ENCODE assay signal across 8 mouse cellular contexts in the genomic region with DNA sequence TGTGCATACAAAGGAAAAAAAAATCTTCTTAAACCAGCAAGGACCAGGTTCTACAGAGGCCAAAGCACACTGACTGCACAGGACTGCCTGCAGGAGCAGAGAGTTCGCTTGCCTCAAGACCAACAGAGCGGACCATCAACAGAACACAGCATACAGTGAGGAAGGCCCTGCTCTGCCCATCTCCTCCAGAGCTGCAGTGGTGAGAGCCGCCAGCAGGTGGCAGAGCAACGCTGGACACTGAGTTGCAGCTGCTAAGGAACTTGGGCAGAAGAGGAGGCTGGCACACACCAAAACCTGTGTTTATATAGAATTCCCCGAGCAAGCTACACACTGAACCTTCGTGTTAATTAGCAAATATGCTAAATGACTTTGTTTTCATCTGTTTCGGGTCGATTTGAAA. TPM values are rescaled to one million over a fixed set of nuclear protein-coding genes. Genes with fewer than 3 reads are reported as not detected.
DNase-seq lines count a peak whose midpoint lies in the region; ATAC-seq and TF ChIP-seq lines count a peak whose summit lies in the region.

No protein-coding gene starts in this region.

- no peak overlapping the region for H3K9ac ChIP-seq in heart, adult 2 months (ENCODE audit: low read depth, low read length)
- no peak overlapping the region for H3K9ac ChIP-seq in kidney, embryonic 15.5 days
- no peak overlapping the region for H3K9ac ChIP-seq in limb, embryonic 13.5 days

- WGBS in embryonic facial prominence, embryonic 10.5 days = 30% methylated on average over 8 of the region's 8 CpGs
- WGBS in heart, adult 2 months = 27% methylated on average over 8 of the region's 8 CpGs
- WGBS in kidney, embryonic 15.5 days = 21% methylated on average over 8 of the region's 8 CpGs
- WGBS in limb, embryonic 13.5 days = 27% methylated on average over 8 of the region's 8 CpGs

- TF ChIP-seq POLR2A in heart, adult 2 months (IDR thresholded peaks at IDR 0.05; ENCODE audit: insufficient read depth, low read depth, low read length) = no peak

- peak; percentile 59; the same call in 1 of the 2 replicates for TF ChIP-seq EP300 in heart, adult 2 months (IDR thresholded peaks at IDR 0.05; ENCODE audit: insufficient read depth, low read depth, low read length)

- ATAC-seq in kidney, embryonic 15.5 days (replicated peaks; ENCODE audit: low FRiP score) = peak; percentile 55
- ATAC-seq in limb, embryonic 13.5 days (ENCODE audit: low FRiP score, low read depth) = peak; percentile 77
- peak; percentile 76; the same call in 1 of the 2 replicates for ATAC-seq in monocyte, adult 5-6 weeks (replicated peaks; ENCODE audit: insufficient number of reproducible peaks, low FRiP score, low TSS enrichment, poor library complexity, severe bottlenecking)

- no peak overlapping the region for H3K27ac ChIP-seq in embryonic facial prominence, embryonic 10.5 days (replicated peaks)
- no peak overlapping the region for H3K27ac ChIP-seq in heart, adult 2 months
- H3K27ac ChIP-seq in kidney, embryonic 15.5 days = no peak overlapping the region
- no peak overlapping the region for H3K27ac ChIP-seq in limb, embryonic 13.5 days

- TF ChIP-seq CTCF in heart, adult 2 months (IDR thresholded peaks at IDR 0.05) = 0 out of 2 replicates have a peak, but pooled peaks have one; percentile 100

- H3K9me3 ChIP-seq in embryonic facial prominence, embryonic 10.5 days = no peaks in the 10 kb centered on the region
- H3K9me3 ChIP-seq in kidney, embryonic 15.5 days (replicated peaks) = no peaks in the 10 kb centered on the region
- no peaks in the 10 kb centered on the region for H3K9me3 ChIP-seq in limb, embryonic 13.5 days

- no peaks in the 10 kb centered on the region for H3K4me1 ChIP-seq in embryonic facial prominence, embryonic 10.5 days
- H3K4me1 ChIP-seq in heart, adult 2 months (ENCODE audit: control insufficient read depth, insufficient read depth, low read length) = no peaks in the 10 kb centered on the region
- H3K4me1 ChIP-seq in kidney, embryonic 15.5 days = peaks cover 6% of the 10 kb centered on the region; the same call in 1 of the 2 replicates
- peaks cover 5% of the 10 kb centered on the region; the same call in 1 of the 2 replicates for H3K4me1 ChIP-seq in limb, embryonic 13.5 days

- H3K36me3 ChIP-seq in embryonic facial prominence, embryonic 10.5 days (replicated peaks) = peaks cover 75% of the 10 kb centered on the region
- no peaks in the 10 kb centered on the region for H3K36me3 ChIP-seq in heart, adult 2 months (ENCODE audit: control insufficient read depth, insufficient read depth, low read length)
- peaks cover 83% of the 10 kb centered on the region for H3K36me3 ChIP-seq in kidney, embryonic 15.5 days
- peaks cover 75% of the 10 kb centered on the region for H3K36me3 ChIP-seq in limb, embryonic 13.5 days

- H3K27me3 ChIP-seq in embryonic facial prominence, embryonic 10.5 days (replicated peaks; ENCODE audit: low read depth, poor library complexity, severe bottlenecking) = no peaks in the 10 kb centered on the region
- H3K27me3 ChIP-seq in heart, adult 2 months (ENCODE audit: control insufficient read depth, insufficient read depth, low read length) = no peaks in the 10 kb centered on the region
- H3K27me3 ChIP-seq in kidney, embryonic 15.5 days = no peaks in the 10 kb centered on the region
- H3K27me3 ChIP-seq in limb, embryonic 13.5 days = no peaks in the 10 kb centered on the region

- no peak overlapping the region for H3K4me3 ChIP-seq in embryonic facial prominence, embryonic 10.5 days
- H3K4me3 ChIP-seq in heart, adult 2 months = no peak overlapping the region
- H3K4me3 ChIP-seq in kidney, embryonic 15.5 days (replicated peaks) = no peak overlapping the region
- no peak overlapping the region for H3K4me3 ChIP-seq in limb, embryonic 13.5 days

- peak; percentile 66 for DNase-seq in A20 (ENCODE audit: low read depth, low spot score)
- DNase-seq in adrenal gland, postnatal 14 days = peak; percentile 89
- peak; percentile 83 for DNase-seq in embryonic facial prominence, embryonic 10.5 days (ENCODE audit: low spot score)
- DNase-seq in heart, adult 2 months = peak; percentile 77 to 91
- peak; percentile 50 to 74 for DNase-seq in spleen, postnatal 14 days (ENCODE audit: low spot score in 2 of 2)

- no peak overlapping the region for H3K4me2 ChIP-seq in kidney, embryonic 15.5 days
- H3K4me2 ChIP-seq in limb, embryonic 13.5 days (replicated peaks) = no peak overlapping the region

- H3K79me2 ChIP-seq in heart, adult 2 months (replicated peaks; ENCODE audit: control insufficient read depth, insufficient read depth, low read length) = no peaks in the 10 kb centered on the region

- intact Hi-C loops in heart, adult 2 months (cut with DNase I) = loop anchor here (1.0 kb wide), 1 partner anchor 149 kb away; no protein-coding TSS in a partner anchor

RNA-seq across cellular contexts. Expression of gene Cldn22, which starts 42.8 kb away (rescaled TPM):
- total RNA-seq in adrenal gland, postnatal 14 days (2021) = 0.53 and 0.59 TPM in 2 replicates
- not detected in 2 replicates for polyA plus RNA-seq in embryonic facial prominence, embryonic 10.5 days (2016; fragmentation: Nextera tagmentation; extraction: Ambion mirVana)
- not detected for total RNA-seq in heart, adult 2 months (2021)
- polyA plus RNA-seq in heart, adult 2 months (2012; rRNA removed) = 0.35 and 1.2 TPM in 2 replicates
- polyA plus RNA-seq in kidney, embryonic 15.5 days (2015; fragmentation: Nextera tagmentation; extraction: Ambion mirVana) = not detected in 2 replicates
- not detected in 2 replicates for polyA plus RNA-seq in limb, embryonic 13.5 days (2015; fragmentation: Nextera tagmentation; extraction: Ambion mirVana)
- total RNA-seq in monocyte, adult 5-6 weeks (2017) = not detected in 3 replicates

RNA-seq across cellular contexts. Expression of gene Cldn24, which starts 45.1 kb away (rescaled TPM):
- total RNA-seq in adrenal gland, postnatal 14 days (2021) = not detected in 2 replicates
- polyA plus RNA-seq in embryonic facial prominence, embryonic 10.5 days (2016; fragmentation: Nextera tagmentation; extraction: Ambion mirVana) = not detected in 2 replicates
- total RNA-seq in heart, adult 2 months (2021) = not detected
- not detected in 2 replicates for polyA plus RNA-seq in heart, adult 2 months (2012; rRNA removed)
- polyA plus RNA-seq in kidney, embryonic 15.5 days (2015; fragmentation: Nextera tagmentation; extraction: Ambion mirVana) = not detected in 2 replicates
- polyA plus RNA-seq in limb, embryonic 13.5 days (2015; fragmentation: Nextera tagmentation; extraction: Ambion mirVana) = not detected in 2 replicates
- not detected in 3 replicates for total RNA-seq in monocyte, adult 5-6 weeks (2017)
